Mouse (Mus musculus) left cerebral cortex, postnatal 10 days (tissue): ENCODE results near the gene Zbtb42. TPM values are rescaled to one million over a fixed set of nuclear protein-coding genes. Genes with fewer than 3 reads are reported as not detected.
A peak's percentile ranks its signal among the peaks of the same experiment; 100 is the strongest.

ENCODE experiments used
- DNase-seq, 2 experiments: peaks; one replicate each; pipeline ENCODE4 v3.0.0; 2021 to 2022; ENCODE audit warnings: low spot score in 2 of 2, mixed read lengths in 1 of 2; ENCODE audit errors: extremely low spot score in 1 of 2
- intact Hi-C: fragments of 180-260 bp; cut with DNase I; formaldehyde crosslinking; loops from one replicate; pipeline ENCODE4 v1.15.1; 2025
- total RNA-seq, 2 experiments: library from RNA; stranded (reverse); gene quantifications; 2 replicates each; pipeline ENCODE4 v1.2.3; 2021

Zbtb42 gene
- total RNA-seq, 2 experiments from 2014 or later, result 0.28 to 0.34 TPM

DNA sequence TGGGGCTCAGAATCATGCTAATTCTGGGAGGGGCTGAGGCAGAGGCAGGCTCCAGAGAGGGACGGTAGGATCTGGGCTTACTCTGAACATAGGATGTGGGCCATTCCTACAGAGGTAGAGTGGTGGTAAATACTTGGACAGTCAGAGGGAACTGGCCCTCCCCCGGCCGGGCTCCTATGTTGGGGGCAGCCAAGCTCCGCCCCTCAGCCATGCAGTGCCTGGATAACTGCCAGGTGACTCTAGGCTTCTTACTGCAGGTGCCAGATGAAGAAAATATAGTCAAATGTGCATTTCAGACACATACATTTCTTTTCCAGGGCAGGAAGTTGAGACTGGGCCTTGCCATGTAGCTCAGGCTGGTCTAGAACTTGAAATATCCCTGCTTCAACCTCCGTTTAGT, 1.6 kb upstream of the Zbtb42 start:
- intact Hi-C loops, result no loop called here
- no peak for DNase-seq

DNA sequence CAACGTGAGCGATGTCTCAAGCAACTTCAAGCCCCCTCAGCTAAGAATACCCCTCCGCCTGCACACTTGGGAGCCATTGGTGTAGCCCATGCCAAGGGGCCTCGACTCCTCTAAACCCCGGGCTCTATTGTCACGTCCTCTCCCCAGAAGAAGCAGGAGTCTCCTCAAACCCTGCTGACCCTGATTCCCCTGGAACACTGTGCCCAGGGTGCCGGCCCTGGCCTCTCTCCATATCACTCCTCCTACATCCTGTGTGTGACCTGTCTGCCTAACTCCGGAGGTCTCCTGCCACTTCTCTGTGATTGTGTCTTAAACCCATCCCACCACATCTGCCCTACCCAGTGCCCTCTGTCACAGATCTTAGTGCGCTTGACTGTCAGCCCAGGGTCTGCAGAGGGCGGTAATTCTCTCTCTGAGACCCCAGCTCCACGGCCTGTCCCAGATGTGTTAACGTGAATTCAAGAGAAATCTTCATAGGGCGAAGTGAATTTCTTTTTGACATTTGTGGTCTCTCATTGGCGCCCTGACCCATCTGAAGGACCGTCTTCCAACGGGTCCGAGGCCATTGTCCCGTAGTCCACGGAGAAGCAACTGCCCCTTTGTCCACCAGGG, 579 bp upstream of the Zbtb42 start:
- intact Hi-C loops, result no loop called here
- DNase-seq, result no peak

DNA sequence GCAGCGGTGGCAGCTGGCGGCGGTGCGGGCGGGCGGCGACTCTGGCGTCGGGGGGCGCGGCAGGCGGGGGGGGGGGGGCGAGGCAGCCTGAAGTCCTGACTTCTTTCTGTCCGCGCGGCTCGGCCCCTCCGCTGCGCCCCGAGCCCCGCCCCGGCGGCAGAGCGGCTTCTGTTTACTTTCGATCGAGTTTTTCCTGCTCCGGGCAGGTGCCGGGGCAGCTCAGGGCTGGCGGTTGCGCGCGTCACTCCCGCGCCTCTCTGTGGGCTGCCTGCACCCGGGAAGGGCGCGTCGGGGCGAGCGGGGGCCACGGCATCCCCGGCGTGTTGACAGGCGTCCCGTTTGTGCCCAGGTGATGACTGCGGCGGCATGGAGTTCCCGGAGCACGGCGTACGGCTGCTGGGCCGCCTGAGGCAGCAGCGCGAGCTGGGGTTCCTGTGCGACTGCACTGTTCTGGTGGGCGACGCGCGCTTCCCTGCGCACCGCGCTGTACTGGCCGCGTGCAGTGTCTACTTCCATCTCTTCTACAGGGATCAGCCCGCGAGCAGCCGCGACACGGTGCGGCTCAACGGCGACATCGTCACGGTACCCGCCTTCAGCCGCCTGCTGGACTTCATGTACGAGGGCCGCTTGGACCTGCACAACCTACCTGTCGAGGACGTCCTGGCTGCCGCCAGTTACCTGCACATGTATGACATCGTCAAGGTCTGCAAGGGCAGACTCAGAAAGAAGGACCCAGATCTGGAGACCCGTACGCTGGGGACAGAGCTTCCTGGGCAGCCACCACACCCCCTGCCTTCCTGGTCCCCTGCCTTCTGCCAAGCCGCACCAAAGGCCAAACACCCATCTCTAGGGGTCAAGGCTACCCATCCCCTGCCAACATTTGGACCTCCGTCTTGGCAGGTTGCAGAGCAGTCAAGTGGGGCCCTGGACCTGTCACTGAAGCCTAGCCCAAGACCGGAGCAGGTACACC, 684 bp downstream of the Zbtb42 start:
- intact Hi-C loops, result no loop called here
- DNase-seq, result no peak

DNA sequence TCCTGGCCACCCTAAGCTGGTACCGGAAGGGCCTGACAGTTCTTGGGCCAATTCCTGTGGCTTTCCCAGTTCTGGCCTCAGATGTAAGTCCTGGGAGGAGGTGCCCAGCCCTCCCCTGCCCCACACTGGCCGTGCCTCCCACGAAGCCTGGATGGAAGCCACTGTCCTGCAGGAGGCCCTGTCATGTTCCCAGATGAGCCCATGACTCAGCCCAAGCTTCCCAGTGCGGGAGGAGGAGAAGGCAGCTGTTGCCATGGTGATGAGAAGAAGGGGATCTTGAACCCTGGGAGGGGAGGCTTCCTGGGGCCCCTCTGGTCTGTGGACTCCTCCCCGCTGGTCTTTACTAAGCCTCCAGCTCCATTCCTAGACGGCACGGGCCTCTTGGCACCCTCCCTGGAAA, 4.7 kb downstream of the Zbtb42 start:
- DNase-seq, result peak in 1 of 2 experiments; percentile 53
- intact Hi-C loops, result loop anchor here (5.0 kb wide), 1 partner anchor 36 kb away; no protein-coding TSS in a partner anchor

DNA sequence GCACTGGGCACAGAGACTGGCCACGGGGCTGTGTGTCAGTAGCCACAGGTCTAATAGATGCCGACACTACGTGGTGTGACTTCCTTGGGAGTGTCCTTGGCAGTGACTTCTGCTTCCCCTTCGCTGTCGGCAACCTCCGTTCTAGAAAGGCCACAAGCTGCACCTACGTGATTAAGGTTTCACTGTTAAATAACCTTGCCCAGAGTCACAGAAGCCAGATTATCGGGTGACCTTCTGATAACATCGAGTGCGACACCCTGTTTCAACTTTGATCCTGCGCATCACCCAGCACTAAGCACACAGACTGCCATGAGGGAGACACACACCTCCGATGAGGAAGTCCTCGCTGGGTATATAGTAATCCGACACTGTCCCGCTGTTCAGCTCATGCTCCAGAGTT, 9.8 kb downstream of the Zbtb42 start:
- intact Hi-C loops, result no loop called here

DNA sequence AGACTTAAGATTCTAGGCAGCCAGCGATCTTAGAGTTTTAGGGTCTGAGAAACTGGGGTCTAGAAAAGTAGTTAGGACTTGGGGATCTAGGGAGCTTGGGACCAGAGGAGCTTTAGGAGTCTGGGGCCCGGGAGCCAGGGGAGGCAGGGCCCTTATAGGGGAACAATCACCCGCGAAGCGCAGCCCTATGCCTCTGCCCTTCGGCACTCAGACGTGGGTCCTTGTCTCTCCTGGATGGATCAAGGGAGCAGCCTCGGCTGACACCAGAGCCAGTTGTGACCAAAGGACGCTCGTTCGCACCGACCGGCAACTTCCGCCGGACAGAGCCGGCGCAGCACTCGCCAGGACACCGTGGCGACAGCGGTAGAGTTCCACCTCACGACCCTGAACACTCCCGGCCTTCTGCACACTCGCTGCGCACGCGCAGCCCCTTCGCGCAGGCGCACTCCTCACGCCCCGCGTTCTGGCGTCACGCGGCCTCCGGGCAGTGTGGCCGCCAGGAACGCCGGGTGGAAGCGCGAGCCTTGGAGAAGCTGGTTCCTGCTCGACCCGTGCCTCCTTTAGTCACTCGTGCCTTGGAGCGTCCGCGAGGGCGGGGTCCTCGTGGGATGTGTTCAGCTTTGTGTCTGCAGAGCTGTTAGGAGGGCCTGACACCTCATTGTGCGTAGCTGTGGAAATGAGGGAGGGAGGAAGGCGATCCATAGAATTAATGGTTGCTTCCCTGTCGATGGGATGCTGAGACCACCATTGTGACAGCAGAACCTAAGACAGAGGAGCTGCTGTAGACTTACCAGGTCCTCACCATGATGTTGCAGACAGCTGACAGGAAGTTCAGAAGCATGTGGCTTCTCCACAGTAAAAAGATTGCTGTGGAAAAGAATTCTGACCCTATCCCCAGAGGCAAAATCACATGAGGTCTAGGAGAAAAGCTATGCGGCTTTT, 14.8 kb downstream of the Zbtb42 start:
- intact Hi-C loops, result no loop called here
- DNase-seq, result peak; percentile 91 to 97

More for the DNA sequence above, 9.8 kb downstream of the Zbtb42 start:
- peak in 1 of 2 experiments; percentile 26 for DNase-seq

DNA sequence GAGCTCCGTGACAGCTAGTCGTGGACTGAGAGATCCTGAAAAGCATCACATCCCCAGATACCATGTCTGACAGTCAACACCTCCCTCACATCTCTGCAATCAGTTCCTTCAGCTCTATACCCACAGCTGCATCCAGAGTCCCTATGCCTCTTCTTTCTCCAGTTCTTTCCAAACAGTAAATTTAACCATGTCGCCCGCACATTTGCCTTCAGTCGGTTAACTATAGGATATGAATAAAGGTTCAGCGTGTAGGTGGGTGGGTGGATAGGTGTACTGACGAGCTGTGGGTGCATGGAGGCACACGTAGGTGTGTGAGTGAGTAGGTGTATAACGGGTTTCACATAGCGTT, 15.5 kb downstream of the Zbtb42 start:
- no peak for DNase-seq
- intact Hi-C loops, result no loop called here

DNA sequence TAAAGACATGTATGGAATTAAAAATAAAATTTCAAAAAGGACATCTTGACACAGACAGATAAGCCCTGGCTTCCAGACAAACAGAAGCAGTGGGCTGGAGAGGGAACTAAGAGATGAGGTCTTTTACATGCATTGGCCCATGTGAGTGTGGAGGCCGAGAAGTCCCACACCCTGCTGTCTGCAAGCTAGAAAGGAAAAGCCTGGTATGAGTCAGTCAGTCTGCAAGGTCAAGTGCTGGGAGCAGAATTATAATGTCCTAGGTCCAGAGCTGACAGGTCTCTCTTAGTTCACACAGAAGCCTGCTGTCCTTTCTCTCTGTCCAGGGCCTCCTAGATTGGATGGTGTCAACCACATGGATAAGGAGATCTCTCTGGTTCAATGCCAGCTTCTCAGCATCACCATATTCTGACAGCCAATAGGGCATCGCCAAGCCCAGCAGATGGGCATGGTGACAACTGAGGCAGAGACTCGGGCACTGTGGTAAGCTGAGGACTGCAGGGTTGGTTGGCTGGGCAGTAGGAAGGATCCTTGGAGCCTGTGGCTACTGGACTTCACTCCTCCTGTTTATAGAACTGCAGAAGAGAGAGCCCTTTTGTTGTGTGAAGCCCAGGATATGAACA, 18.3 kb downstream of the Zbtb42 start:
- DNase-seq, result no peak
- intact Hi-C loops, result no loop called here

DNA sequence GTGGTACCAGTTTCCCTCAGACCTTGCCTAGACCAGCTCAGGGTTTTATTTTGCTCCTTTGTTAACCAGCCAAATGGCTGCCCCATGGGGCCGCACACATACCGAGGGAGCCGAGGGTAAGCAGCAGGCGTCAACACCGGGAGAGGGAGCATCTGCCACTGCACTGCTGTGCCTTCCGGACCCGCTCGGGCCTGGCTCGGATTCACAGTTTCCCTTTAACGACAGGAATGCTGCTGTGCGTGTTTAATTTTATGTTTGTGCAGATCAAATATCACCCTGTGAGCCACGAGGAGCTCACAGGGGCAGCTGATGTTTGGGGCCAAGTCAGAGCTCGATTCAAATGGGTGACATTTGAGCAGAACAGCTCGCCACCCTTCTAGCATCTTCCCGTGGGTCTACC, 21.9 kb downstream of the Zbtb42 start:
- DNase-seq, result no peak
- intact Hi-C loops, result no loop called here

DNA sequence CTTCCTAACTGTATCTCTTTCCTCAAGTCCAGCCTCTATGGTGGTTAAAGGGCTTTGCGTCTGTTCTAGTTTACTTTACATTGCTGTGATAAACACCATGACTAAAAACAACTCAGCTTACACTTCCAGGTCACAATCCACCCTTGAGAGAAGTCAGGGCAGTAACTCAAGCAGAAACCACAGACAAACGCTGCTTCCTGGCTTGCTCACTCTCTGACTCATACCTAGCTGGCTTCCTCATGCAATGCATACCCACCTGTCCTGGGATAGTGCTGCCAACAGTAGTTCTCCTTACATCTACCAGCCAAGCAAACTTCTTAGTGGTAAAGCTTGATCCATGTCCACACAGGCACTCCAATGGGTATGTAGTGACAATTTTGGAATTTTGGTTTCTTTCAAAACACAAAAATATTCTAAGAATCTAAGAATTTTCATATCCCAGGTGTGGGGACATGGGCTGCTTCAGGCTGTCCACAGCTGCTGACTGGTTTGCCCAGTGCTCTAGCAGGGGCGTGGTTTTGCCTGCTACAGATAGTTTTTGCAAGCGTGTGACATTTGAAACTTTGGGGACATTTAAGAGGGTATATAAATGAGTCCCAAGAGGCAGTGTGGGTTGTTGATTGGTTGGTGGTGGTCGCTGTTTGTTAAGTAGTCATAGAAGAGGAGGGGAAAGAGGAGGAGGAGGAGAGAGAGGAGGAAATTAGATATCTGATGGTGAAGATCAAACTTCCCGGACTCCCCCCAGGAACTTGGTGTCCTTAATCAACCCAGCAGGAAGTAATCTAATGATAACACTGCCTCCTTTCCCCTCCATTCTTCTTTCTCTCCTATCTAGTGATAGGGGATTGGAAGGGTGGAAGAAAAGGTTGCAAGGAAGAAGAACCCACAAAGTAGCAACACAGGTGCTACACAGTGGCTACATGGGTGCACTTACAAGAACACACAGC, 24.0 kb downstream of the Zbtb42 start:
- no peak for DNase-seq
- intact Hi-C loops, result no loop called here

DNA sequence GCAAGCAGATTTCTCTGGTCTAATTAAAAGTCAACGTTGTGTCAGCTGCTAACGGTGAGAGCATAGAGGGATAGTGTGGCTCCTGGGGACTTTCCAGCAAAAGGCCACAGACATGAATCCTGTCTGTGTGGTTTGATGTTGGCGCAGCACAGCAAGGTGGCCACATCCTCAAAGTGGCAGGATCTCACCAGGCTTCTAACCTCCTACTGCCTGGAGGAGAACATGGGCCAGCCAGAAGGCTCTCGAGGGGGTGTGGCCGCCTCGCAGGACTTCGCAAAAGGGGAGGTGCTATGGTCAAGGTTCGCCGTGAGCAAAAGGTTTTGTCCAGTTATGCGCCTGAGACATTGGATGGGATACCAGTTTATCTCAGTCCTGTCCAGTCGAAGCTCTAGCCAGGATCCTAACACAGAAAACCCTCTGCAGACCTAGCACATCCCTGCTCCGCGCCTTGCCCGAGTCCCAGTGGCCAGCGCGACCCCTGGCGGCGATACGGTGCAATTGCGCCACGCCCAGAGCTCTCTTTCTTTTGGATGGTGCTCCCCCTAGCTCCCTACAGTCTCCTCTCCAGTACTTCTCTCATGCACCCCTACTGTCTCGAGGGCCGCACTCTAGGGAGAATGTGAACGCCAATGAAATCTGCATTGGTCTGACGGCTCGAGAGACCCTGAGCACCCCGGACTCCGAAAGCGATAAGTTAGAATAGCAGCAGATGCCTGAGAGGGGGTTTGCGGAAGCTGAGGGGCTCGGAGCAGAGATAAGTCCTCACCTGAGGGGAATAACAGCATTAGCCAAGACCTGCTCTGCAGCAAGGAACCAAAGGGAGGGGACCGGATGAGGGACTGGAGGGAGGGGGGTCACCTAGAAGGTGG, 28.3 kb downstream of the Zbtb42 start:
- peak; percentile 80 to 86 for DNase-seq
- intact Hi-C loops, result loop anchor here (5.0 kb wide), 1 partner anchor 50 kb away; no protein-coding TSS in a partner anchor

DNA sequence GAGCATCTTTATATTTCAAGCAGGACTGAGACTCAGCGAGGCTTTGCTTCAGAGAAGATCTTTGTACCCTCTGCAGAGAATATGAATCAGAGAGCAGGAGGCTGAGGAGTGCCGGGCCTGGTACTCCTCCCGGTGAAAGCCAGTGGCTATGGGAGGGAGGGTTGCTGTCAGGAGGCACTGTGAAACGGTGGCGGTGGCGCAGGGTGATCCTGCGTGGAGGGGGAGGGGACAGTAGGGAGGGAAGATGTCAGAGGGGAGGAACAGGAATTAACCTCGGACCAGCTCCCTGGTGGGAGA, 28.9 kb downstream of the Zbtb42 start:
- intact Hi-C loops, result loop anchor here (5.0 kb wide), 1 partner anchor 50 kb away; no protein-coding TSS in a partner anchor
- no peak for DNase-seq

DNA sequence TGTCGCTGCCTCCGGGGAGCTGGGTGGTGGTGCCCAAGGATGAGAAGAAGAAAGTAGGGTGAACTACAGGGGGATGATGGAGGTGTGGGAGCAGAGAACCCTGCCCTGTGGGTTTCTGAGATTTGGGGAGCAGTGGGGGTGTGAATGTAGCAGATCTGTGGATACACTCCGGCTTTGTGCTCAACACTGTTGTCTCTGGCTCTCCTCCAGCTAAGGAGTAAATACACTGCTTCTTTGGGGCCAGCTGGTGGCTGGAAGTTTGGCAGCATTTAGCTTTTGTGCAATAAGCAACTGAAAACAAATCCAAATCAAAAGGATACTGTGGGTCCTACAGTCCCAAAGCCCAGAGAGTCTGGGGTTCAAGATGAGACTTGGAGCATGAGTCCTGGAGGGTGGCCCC, 35.4 kb downstream of the Zbtb42 start:
- DNase-seq, result peak in 1 of 2 experiments; percentile 59
- intact Hi-C loops, result no loop called here

DNA sequence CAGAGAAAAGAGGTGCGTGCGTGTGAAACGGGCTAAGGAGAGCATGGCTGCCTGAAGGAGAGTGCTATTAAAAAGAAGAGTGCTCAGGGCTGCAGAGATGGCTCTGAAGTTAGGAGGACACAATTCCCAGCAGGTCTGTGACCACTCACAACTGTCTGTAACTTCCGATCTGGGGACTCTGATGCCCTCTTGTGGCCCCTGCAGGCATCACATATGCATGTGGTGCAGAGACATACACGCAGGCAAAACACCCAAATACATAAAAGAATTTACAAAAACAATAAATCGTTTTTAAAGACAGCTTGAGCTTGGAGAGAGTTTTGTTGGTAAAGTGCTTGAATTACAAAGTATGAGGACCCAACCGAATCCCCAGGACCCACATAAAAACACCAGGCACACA, 38.5 kb downstream of the Zbtb42 start:
- DNase-seq, result no peak
- intact Hi-C loops, result no loop called here

DNA sequence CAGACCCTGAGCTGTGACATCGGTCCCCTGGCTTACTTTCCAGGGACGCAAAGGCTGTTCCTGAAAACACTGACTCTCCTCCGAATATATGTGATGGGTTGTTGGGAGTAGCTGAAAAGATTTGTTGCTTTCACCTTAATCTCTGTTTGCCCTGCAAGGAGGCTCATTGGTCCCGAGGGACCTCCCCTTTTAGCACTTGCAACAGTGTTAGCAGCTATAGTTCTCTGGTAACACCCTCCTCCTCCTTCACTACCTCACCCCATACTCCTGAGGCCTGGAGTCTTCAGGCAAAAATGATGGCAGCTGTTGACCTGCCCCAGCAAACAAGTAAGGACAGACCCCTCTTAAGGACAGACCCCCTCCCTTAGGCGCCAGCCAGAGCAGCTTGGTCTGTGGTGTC, 40.4 kb downstream of the Zbtb42 start:
- no peak for DNase-seq
- intact Hi-C loops, result no loop called here

DNA sequence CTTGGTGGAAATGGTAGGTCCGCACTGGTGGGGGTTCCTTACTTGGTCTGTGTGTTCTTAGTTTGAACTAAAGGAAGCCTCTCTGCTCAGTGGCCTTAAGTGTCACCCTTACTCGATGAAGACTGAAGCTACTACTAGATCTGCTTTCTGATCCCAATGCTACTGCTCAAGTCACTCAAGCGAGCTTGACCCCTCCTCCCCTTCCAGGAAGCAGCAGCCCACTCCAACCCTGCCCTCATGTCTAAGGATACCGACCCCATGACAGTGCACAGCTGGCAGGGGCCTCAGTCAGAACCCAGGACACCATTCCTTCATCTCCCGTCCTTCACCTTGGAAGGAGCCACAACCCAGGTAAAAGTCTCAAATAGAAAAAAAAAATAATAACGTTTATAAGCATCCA, 41.6 kb downstream of the Zbtb42 start, which contains the start of gene Cep170b:
Gene Cep170b (plus strand): TSS at position 240 of the 400 bp plus-strand sequence.
- intact Hi-C loops, result no loop called here

DNA sequence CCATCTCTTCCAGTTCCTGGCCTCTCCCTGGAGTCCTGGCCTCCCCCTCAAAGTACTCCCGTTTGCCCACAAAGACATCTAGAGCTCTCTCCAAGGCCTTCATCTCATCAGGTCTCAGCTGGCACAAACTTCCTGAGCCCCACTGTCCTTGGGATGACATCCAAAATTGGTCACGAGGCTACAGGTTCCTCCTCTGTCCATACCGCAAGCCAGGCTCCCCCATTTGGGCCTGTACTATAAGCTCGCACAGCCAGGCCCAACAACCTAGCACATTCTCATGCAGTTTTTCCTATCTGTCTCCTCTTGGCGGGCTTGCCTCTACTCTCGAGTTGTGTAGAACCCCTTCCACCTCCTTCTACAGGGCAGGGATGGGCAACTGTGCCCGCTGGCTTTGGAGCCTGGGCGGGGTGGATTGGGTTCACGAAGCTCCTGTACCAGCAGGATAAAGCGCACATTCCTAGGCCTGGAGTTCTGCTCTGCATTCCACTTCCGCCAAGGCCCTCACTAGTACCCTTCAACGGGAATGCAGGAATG, 42.3 kb downstream of the Zbtb42 start:
- intact Hi-C loops, result no loop called here
- DNase-seq, result no peak

More for the DNA sequence above, 41.6 kb downstream of the Zbtb42 start, which contains the start of gene Cep170b:
- no peak for DNase-seq
